Mouse (Mus musculus) lung, embryonic 15.5 days (tissue): Measurements from ENCODE around the gene Rbms2. TPM values are rescaled to one million over a fixed set of nuclear protein-coding genes. Genes with fewer than 3 reads are reported as not detected.

Source experiments
- ATAC-seq: fragments of 200-750 bp; cut with Nextera tagmentation; 2 replicates; pipeline ENCODE4 v1.8.0; 2017; ENCODE audit warnings: moderate number of reproducible peaks, borderline replicate concordance; ENCODE audit not compliant: low FRiP score, low TSS enrichment; ENCODE audit errors: extremely low read depth
- H3K27ac ChIP-seq: fragments of 300-500 bp; sonication (generic); 2 replicates; pipeline ENCODE4 v1.5.1; 2015; ENCODE audit warnings: moderate library complexity, mild to moderate bottlenecking, inconsistent platforms
- H3K27me3 ChIP-seq: fragments of 300-500 bp; sonication (generic); 2 replicates; pipeline ENCODE4 v1.6.1; 2015; ENCODE audit warnings: inconsistent platforms
- H3K36me3 ChIP-seq: fragments of 300-500 bp; sonication (generic); 2 replicates; pipeline ENCODE4 v1.6.1; 2015; ENCODE audit warnings: inconsistent platforms
- H3K4me1 ChIP-seq: fragments of 300-500 bp; sonication (generic); 2 replicates; pipeline ENCODE4 v1.6.1; 2015; ENCODE audit warnings: inconsistent platforms
- H3K4me2 ChIP-seq: fragments of 300-500 bp; sonication (generic); 2 replicates; pipeline ENCODE4 v1.6.1; 2015; ENCODE audit warnings: inconsistent platforms, mild to moderate bottlenecking, moderate library complexity
- H3K4me3 ChIP-seq: fragments of 300-500 bp; sonication (generic); 2 replicates; pipeline ENCODE4 v1.5.1; 2015; ENCODE audit warnings: mild to moderate bottlenecking, inconsistent platforms
- H3K9ac ChIP-seq: fragments of 300-500 bp; sonication (generic); 2 replicates; pipeline ENCODE4 v1.6.1; 2015; ENCODE audit warnings: inconsistent platforms
- H3K9me3 ChIP-seq: fragments of 300-500 bp; sonication (generic); 2 replicates; pipeline ENCODE4 v1.6.1; 2016; ENCODE audit warnings: inconsistent platforms
- WGBS: fragments of 180-500 bp; shearing (Covaris S2); methylation state at CpG from one replicate; pipeline ENCODE4 v1.1.7; 2015; 5-methylcytosine and 5-hydroxymethylcytosine counted together
- polyA plus RNA-seq: library from polyadenylated mRNA; unstranded; fragments of >200 nt; fragmentation: Nextera tagmentation; extraction: Ambion mirVana; gene quantifications from 2 replicates; pipeline ENCODE4 v1.2.1, GENCODE M21; 2015

The Rbms2 gene
- polyA plus RNA-seq, 1 experiment from 2014 or later, result 34.9 TPM

DNA sequence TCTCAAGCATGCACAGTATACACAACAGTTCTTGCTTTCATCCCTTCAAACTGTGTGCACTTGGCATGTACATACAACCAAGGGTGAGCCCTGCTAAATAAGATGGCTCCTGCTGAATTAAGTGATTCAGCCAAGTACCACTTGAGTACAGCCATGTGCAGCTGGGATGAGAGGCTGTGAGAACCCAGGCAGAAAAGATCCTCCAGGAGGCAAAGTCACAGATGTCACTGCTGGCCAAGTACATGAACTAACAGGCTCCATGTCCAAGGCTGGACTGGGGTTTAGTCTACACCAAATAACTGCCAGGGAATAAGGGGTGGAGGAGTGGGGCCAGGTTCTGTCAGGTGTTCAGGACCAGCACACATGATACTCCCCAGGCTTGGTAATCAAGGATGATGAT lies 48.3 kb downstream of the Rbms2 start:
- no peak overlapping the region for H3K4me3 ChIP-seq
- H3K9me3 ChIP-seq, result no peaks in the 10 kb centered on the region
- H3K27me3 ChIP-seq, result no peaks in the 10 kb centered on the region
- peaks cover 57% of the 10 kb centered on the region for H3K36me3 ChIP-seq
- H3K4me1 ChIP-seq, result no peaks in the 10 kb centered on the region
- H3K4me2 ChIP-seq, result no peak overlapping the region
- no peak overlapping the region for H3K9ac ChIP-seq
- ATAC-seq, result no peak
- no peak overlapping the region for H3K27ac ChIP-seq

DNA sequence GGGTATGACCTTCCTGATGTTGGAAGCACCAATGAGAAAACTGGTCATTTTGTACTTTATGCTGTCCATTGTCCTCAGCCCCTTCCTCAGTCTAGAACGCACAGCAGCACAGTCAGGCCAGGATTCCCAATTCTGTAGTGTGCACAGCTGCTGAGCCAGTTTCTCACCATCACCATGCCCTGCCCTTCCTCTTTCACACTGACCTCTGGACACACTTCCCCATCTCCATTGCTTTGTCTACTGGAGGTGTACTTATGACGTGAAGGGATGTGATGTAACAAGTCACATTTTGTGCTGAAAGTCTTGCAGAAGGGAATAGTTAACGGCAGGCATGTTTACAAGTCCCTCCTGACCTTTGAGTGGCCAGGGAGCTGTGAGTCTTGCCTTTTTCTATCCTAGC lies 48.8 kb downstream of the Rbms2 start:
- no peak overlapping the region for H3K9ac ChIP-seq
- no peaks in the 10 kb centered on the region for H3K4me1 ChIP-seq
- peaks cover 62% of the 10 kb centered on the region for H3K36me3 ChIP-seq
- no peak overlapping the region for H3K4me2 ChIP-seq
- H3K27ac ChIP-seq, result no peak overlapping the region
- no peaks in the 10 kb centered on the region for H3K9me3 ChIP-seq
- WGBS, result 60% methylated on average over 3 of the region's 3 CpGs
- no peak for ATAC-seq
- H3K4me3 ChIP-seq, result no peak overlapping the region
- H3K27me3 ChIP-seq, result no peaks in the 10 kb centered on the region

DNA sequence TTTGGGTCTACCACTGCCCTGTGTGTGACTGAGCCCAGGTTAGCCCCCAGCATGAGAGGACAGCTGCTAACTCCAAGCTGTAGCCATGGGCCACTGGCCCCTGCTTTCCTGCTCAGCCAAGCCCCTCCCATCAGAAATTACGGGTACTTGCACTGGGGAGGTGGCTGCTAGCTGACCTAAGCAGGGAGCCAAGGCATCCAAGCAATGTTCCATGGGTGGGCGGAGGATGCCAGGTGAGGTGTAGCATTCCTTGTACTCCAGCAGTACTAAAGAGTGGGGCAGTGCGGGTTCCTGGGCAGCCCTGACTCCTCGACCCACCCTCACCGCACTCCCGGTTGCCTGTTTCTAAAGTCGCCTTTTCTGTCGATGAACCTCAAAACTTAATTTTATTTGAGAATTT lies 52.0 kb downstream of the Rbms2 start:
- Histone ChIP-seq H3K4me1 (no peaks in the 10 kb centered on the region), H3K4me2 (no peak overlapping the region), H3K4me3 (no peak overlapping the region), H3K36me3 (peaks cover 73% of the 10 kb centered on the region), H3K27me3 (no peaks in the 10 kb centered on the region), H3K9ac (no peak overlapping the region), H3K27ac (no peak overlapping the region), H3K9me3 (no peaks in the 10 kb centered on the region)
- no peak for ATAC-seq
- 75% methylated on average over 8 of the region's 8 CpGs for WGBS

DNA sequence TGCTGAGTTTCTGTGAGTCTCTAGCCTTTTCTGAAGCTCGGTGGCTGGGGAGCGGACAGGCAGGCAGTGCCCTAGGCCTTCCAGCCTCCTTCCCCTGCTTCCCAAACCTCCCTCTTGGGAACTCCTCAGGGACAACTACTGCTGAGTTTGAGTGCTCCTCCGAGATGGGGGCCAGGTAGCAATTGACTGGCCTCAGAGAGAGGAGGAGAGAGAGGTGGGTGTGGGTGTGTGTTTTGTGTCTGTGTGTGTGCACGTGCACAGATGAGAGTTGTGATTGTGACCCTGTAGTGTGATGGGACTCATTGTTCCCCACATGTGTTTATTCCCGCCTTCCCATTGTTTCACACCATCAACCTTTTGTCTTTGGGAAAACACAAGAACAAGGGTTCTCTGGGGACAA lies 52.6 kb downstream of the Rbms2 start:
- Histone ChIP-seq H3K27ac (no peak overlapping the region), H3K9ac (no peak overlapping the region), H3K4me1 (no peaks in the 10 kb centered on the region), H3K27me3 (no peaks in the 10 kb centered on the region), H3K4me2 (no peak overlapping the region), H3K36me3 (peaks cover 78% of the 10 kb centered on the region), H3K9me3 (no peaks in the 10 kb centered on the region), H3K4me3 (no peak overlapping the region)
- ATAC-seq, result no peak
- WGBS, result 68% methylated on average over 5 of the region's 5 CpGs

DNA sequence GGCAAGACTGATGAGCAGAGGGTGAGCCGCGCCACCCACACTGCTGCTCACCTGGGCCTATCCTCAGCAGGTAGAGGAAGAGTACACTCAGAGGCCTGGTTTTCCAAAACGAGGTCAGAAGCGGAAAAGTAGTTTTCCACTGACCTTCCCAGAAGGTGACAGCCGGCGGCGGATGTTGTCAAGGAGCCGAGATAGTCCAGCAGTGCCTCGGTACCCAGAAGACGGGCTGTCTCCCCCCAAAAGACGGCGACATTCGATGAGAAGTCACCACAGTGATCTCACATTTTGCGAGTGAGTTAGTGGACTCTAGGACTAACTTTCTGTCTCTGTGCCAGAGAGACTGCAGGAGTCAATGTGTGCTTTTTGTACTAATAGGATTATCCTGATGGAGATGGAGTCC lies 54.1 kb downstream of the Rbms2 start:
- WGBS, result 88% methylated on average over 14 of the region's 14 CpGs

DNA sequence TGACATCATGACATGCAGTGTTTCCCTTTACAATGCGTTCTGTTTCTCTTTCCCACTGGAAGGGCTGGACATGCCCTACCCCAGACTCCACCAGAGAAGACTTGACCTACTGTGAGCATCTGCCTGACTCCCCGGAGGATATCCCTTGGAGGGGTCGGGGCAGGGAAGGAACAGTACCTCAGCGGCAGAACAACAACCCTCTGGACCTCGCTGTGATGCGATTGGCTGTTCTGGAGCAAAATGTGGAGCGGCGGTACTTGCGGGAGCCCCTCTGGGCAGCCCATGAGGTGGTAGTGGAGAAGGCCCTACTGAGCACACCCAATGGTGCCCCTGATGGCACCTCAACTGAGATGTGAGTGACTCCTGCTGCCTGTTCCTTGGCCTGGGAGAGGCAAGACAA lies 55.3 kb downstream of the Rbms2 start:
- 91% methylated on average over 9 of the region's 9 CpGs for WGBS
- no peak for ATAC-seq
- Histone ChIP-seq H3K27ac (no peak overlapping the region), H3K9me3 (no peaks in the 10 kb centered on the region), H3K27me3 (no peaks in the 10 kb centered on the region), H3K4me2 (no peak overlapping the region), H3K36me3 (peaks cover 86% of the 10 kb centered on the region), H3K4me3 (no peak overlapping the region), H3K4me1 (no peaks in the 10 kb centered on the region), H3K9ac (no peak overlapping the region)

More for the DNA sequence above, 54.1 kb downstream of the Rbms2 start:
- H3K9ac ChIP-seq, result no peak overlapping the region
- ATAC-seq, result no peak
- no peak overlapping the region for H3K27ac ChIP-seq
- no peaks in the 10 kb centered on the region for H3K27me3 ChIP-seq
- H3K4me2 ChIP-seq, result no peak overlapping the region
- no peaks in the 10 kb centered on the region for H3K4me1 ChIP-seq
- H3K36me3 ChIP-seq, result peaks cover 85% of the 10 kb centered on the region
- no peaks in the 10 kb centered on the region for H3K9me3 ChIP-seq
- no peak overlapping the region for H3K4me3 ChIP-seq

DNA sequence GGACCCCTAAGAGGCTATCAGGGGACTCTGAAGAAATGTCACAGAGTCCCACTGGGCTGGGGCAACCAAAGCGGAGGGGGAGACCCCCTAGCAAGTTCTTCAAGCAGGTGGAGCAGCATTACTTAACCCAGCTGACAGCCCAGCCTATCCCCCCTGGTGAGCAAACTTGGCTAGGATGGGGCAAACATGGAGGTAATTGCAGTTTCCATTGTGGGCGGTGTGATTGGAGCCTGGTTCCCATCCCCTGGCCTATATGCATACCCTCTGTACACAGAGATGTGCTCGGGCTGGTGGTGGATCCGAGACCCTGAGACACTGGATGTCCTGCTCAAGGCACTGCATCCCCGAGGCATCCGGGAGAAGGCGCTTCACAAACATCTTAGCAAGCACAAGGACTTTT lies 56.3 kb downstream of the Rbms2 start:
- no peak overlapping the region for H3K4me2 ChIP-seq
- no peak overlapping the region for H3K9ac ChIP-seq
- no peaks in the 10 kb centered on the region for H3K9me3 ChIP-seq
- H3K36me3 ChIP-seq, result peaks cover 91% of the 10 kb centered on the region
- no peak overlapping the region for H3K4me3 ChIP-seq
- no peak overlapping the region for H3K27ac ChIP-seq
- no peak for ATAC-seq
- H3K27me3 ChIP-seq, result no peaks in the 10 kb centered on the region
- 86% methylated on average over 7 of the region's 7 CpGs for WGBS
- H3K4me1 ChIP-seq, result no peaks in the 10 kb centered on the region

DNA sequence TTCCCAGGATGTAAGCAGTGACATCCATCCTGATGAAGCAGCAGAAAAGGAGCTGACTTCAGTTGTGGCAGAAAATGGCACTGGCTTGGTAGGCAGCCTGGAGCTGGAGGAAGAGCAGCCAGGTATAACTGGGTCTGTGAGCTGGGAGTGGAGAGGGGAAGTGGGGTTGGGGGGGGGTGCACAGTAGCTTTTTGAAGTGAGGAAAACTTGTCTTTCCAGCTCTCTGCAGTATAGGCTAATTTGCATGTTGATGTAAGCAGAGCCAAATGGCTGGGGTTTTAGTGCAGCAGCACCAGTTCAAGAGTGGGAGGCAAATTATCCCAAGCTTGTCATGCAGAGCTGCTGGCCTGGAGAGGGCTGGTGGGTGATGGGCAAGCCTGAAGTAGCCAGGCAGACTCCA lies 68.9 kb downstream of the Rbms2 start:
- H3K4me3 ChIP-seq, result no peak overlapping the region
- H3K27ac ChIP-seq, result no peak overlapping the region
- peaks cover 5% of the 10 kb centered on the region; the same call in 1 of the 2 replicates for H3K4me1 ChIP-seq
- H3K9ac ChIP-seq, result no peak overlapping the region
- ATAC-seq, result no peak
- no peak overlapping the region for H3K4me2 ChIP-seq
- H3K9me3 ChIP-seq, result no peaks in the 10 kb centered on the region
- no peaks in the 10 kb centered on the region for H3K27me3 ChIP-seq
- H3K36me3 ChIP-seq, result peaks cover 61% of the 10 kb centered on the region

DNA sequence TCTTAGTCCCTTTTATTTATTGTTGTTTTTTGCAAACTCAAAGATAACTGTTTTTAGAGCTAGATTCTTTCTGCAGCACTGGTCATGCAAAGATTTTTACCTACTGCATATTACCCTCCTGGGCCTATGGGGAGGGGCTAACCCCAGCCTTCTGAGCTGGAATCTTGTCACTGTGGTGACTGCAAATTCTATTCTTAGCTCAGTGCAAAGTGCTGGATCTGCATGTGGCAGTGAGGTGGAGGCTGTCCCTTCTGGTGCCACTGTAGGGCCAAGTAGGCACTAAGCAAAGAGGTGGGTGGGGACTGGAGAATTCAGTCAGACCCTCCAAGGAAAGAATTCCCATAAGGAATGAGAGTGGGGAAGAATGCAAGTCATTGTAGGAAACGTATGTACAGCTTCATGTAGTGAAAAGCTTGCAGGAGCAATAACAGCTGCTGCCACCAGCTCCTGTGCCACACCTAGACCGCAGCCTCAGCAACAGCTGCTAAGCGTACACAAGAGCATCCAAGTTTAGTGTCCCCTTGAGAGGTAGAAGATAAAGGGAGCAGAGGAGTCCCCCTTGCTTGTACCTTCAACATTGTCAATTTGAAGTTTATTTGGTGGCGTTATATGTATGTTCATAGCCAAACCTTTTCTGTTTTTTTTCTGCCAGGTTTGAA lies 69.9 kb downstream of the Rbms2 start:
- Histone ChIP-seq H3K27ac (no peak overlapping the region), H3K27me3 (no peaks in the 10 kb centered on the region), H3K4me2 (no peak overlapping the region), H3K9ac (no peak overlapping the region), H3K4me1 (peaks cover 5% of the 10 kb centered on the region; the same call in 1 of the 2 replicates), H3K9me3 (no peaks in the 10 kb centered on the region), H3K4me3 (no peak overlapping the region), H3K36me3 (peaks cover 51% of the 10 kb centered on the region)
- no peak for ATAC-seq
- WGBS, result 79% methylated on average over 4 of the region's 4 CpGs

DNA sequence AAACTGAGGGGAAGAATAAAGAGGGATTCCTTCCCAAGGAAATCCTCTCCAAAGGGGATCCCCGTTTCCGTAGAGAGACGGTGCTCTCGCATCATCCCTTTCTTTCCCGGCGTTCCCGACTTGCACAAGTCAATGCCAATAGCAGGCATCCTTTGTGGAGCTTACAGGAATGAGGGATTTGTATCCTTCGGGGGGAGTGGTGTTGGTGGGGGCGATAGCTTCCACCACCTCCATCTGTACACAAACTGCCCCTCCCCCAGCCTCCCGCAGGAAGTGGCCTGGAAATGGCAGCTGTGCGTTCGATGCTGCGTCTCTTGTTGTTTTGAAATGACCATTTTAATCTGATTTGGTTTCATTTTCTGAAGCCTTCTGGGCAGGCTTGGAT lies 82.5 kb downstream of the Rbms2 start:
- H3K36me3 ChIP-seq, result no peaks in the 10 kb centered on the region
- H3K27me3 ChIP-seq, result no peaks in the 10 kb centered on the region
- peak overlapping the region; percentile 82 for H3K4me3 ChIP-seq
- peak overlapping the region; percentile 76 for H3K27ac ChIP-seq
- H3K9ac ChIP-seq, result peak overlapping the region; percentile 70
- H3K4me1 ChIP-seq, result peaks cover 45% of the 10 kb centered on the region
- peak overlapping the region; percentile 80 for H3K4me2 ChIP-seq
- WGBS, result under 1% methylated on average over 13 of the region's 13 CpGs
- ATAC-seq, result no peak
- H3K9me3 ChIP-seq, result no peaks in the 10 kb centered on the region

DNA sequence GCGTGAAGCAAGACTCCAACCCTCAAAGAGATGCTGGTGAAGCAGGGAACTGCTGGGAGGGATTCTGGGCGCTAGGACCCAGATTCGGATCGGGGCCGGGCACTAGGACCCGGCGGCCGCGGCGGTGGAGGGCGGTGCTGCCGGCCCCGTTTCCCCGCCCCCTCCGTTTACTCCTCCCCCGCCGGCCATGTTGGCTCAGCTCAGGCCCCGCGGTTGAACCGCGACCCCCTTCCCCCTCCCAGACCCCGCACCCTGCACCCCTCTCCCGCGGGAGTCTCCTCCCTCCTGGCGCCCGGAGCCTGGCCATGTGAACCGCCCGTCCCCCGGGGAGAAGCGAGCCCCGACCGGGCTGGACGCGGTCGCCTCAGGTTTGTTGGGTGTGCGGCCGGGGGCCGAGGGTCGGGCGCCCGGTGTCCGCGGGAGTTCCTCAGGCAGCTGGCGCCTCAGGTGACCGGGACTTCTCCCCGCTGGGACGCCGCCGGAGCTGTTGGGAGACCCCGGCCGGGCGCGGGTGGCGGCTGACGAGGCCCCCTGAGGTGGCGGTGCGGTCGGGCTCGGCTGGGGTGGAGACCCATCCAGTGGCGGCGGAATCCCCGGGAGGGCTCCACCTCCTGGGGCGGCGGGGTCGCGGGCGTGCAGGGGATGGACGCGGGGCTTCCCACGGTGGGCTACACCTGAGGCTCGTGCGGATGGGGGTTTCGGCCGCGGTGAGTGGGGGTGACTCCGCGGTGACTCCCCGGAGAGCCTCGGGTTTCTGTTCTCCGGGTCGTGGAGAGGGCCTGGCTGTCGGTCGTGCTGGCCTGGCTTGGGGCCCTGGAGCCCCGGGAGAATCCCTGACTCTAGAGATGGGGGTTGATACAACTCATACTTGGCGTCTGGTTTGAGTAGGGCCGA lies 83.2 kb downstream of the Rbms2 start:
- Histone ChIP-seq H3K9me3 (no peaks in the 10 kb centered on the region), H3K4me2 (peak overlapping the region; percentile 80), H3K9ac (peak overlapping the region; percentile 70), H3K27me3 (no peaks in the 10 kb centered on the region), H3K4me1 (peaks cover 49% of the 10 kb centered on the region), H3K36me3 (no peaks in the 10 kb centered on the region), H3K4me3 (peak overlapping the region; percentile 82), H3K27ac (peak overlapping the region; percentile 76)
- ATAC-seq, result peak; percentile 74
- WGBS, result under 1% methylated on average over 73 of the region's 86 CpGs

DNA sequence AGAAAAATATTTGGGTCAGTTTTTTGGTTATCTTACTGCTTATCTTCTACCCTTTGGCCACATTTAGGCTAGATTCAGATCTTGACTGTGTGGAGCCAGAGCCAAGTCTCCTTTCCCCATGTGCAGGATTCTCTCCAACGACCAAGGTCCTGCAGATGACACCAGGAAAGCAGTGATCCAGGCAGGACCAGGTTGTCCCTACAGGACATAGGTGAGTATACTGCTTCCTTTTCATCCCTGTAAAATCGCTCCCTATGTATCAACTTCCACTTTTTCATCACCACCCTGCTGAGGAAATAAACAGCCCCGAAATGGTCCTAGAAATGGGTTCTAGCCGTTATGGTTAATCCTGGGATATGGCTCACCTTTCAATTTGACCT lies 83.8 kb downstream of the Rbms2 start:
- H3K4me1 ChIP-seq, result peaks cover 55% of the 10 kb centered on the region
- H3K27ac ChIP-seq, result no peak overlapping the region
- WGBS, result 18% methylated on average over 4 of the region's 4 CpGs

More for the DNA sequence above, 83.8 kb downstream of the Rbms2 start:
- Histone ChIP-seq H3K9me3 (no peaks in the 10 kb centered on the region), H3K36me3 (no peaks in the 10 kb centered on the region), H3K4me2 (peak overlapping the region; percentile 80), H3K4me3 (peak overlapping the region; percentile 82), H3K27me3 (no peaks in the 10 kb centered on the region), H3K9ac (no peak overlapping the region)
- no peak for ATAC-seq
